Mouse (Mus musculus) kidney, adult 2 months (tissue): ENCODE data around the gene Clcn1.

Experiments used
- CTCF ChIP-seq: fragments of 200-500 bp; conservative IDR thresholded peaks from 2 replicates; pipeline ENCODE4 v1.5.1; 2011; ENCODE audit warnings: low read depth, mild to moderate bottlenecking, control low read depth, low read length, moderate library complexity, mixed read lengths; ENCODE audit not compliant: insufficient read depth, insufficient read length
- POLR2A ChIP-seq: fragments of 200-500 bp; IDR thresholded peaks from one replicate; pipeline ENCODE4 v1.6.1; 2011; ENCODE audit warnings: low read depth, low read length, control low read depth

- no peak for TF ChIP-seq CTCF
- TF ChIP-seq POLR2A: no peak
Observed at GRCm38 (mm10) chr6:42360231-42360840, 73.9 kb downstream of the Clcn1 start.
